Mouse (Mus musculus) induced T-regulatory cell, adult 2 months (primary cell): ENCODE data around the gene Fam206a.

Experiments used
- DNase-seq: peaks from one replicate; pipeline ENCODE4 v3.0.0-alpha.2; 2012; ENCODE audit warnings: low read depth

Gene Fam206a

GRCm38 (mm10) chr4:56801907-56802668, at the start of gene Fam206a, which contains the start of gene Elp1:
Gene Fam206a (plus strand): TSS chr4:56802345.
Gene Elp1 (minus strand): TSS chr4:56802331.
- peak; percentile 96 for DNase-seq

DNA sequence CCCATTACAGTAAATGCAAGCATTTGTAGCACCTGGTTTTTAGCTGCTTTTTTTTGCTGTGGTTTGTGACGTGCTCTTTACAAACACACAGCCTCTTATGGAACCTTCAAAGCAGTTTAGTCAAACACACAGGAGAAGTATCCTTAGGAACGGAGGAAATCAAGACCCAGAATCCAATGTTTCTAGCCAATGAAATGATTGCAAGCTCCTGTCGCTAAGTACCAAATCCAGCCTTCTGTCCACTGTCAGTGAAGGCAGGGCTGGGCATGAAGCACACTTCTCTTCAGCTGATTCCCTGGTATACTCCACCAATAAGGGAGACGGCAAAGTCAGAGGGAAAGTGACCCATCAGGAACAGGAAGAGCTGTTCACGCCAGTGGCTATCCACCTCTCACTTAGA, 46.1 kb upstream of the Fam206a start:
- DNase-seq, result no peak

DNA sequence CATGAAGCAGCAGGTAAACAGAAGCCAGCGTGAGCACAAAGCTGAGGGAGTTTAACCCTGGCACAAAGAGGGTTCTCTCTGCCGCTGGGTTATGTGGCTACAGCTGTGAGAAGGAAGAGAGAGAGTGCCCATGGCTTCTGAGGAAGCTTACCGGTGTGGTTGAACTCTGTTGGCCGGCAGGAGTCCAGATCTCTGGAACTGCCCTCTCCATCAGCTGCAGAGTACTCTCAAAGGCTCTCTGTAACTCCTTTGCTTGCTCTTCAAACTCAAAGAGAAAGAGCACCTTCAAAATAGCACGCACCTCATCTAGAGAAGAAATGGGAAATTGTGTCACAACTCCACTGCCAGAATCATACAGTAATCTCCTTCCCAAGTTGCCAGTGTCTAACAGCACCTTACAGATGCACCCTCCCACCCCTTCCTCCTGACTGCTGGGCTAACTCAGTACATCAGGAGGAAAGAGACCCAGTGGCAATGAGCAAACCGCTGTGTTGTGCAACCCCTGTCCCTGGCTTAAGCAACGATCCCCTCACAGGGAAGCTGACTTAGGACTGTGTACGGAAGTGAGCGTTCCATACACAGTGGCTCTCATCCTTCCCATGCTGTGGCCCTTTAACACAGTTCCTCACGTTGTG, 45.1 kb upstream of the Fam206a start:
- no peak for DNase-seq

DNA sequence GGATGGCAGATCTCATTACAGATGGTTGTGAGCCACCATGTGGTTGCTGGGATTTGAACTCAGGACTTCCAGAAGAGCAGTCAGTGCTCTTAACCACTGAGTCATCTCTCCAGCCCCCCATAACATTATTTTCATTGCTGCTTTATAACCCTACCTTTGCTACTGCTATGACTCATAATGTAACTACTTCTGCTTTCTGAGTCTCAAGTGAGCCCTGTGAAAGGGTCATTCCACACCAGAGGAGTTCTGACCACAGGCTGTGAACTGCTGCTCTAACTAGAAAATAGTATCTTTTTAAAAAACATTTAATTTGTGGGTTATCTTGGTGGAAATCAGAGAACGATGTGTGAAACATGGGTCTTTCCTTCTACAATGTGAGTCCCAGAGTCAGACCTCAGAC, 44.5 kb upstream of the Fam206a start:
- no peak for DNase-seq

GRCm38 (mm10) chr4:56767861-56768284, 34.3 kb upstream of the Fam206a start:
- DNase-seq, result no peak

DNA sequence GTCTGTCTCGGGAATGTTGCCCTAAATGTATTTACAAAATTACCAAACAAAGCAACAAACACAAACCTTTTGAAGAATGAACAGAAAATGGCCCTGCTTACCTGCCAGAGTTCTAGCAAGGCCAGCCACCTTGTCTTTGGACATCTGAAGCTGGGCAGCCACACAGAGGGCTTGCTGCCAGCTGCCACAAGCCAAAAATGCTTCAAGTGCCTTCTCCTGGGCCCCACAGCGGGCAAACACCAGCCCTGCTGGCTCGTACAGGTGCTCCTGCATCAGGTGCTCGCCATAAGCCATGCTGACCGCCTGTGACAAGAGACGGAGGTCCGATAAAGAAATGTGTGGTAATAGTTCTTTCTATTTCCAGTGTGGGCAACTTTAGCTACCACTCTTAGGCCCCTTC, 33.2 kb upstream of the Fam206a start:
- no peak for DNase-seq

DNA sequence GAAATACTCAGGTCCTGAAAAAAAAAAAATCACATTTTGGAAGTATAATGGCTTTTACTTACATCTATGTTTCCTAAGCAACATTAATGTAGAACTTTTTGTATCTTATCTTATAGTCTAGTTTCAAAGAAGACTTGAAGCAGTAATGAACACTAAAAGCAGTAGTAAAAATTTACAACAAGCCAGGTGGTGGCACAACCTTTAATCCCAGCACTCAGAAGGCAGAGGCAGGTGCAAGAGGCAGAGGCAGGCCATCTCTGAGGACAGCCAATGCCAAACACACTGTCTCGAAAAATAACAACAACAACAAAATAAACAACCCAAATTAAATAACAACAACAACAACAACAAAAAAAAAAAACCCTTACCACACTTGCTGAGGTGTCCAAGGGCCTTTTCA, 31.1 kb upstream of the Fam206a start:
- no peak for DNase-seq

DNA sequence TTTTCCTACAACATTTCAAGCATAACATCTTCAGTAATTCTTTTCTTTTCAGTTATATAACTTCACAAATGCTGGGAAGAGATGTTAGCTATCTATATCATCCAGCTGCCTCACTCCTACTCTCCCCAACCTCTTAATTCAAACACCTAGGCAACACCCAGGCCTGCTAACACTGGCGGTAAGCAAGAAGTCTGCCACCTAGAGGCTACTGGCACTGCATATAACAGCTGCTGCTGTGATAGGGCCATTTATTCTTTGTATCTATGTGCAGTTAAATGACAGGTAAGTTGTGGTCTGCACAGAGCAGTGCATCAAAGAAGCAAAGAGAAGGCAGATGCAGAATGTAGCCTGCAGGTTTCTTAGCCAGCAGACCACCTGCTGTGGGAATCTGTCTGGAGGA, 10.8 kb upstream of the Fam206a start:
- DNase-seq, result peak; percentile 4

GRCm38 (mm10) chr4:56802669-56803150, 565 bp downstream of the Fam206a start:
- no peak for DNase-seq

DNA sequence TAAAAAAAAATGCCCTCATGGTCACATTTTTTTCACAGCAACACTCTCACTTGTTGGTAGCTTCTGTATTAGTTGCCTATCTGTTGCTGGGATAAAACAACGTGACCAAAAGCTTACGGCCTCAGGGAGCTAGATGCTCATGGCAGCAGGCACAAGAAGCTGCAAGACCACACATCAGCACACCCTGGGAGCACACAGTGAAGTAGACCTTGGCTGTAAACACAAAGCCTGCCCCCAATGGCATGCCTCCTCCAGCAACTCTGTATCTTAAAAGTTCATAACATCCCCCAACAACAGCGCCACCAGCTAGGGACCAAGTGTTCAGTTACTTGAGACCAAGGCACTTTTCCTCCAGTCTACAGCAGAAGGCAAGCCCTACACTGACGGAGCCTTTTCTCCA, 6.9 kb downstream of the Fam206a start:
- no peak for DNase-seq

DNA sequence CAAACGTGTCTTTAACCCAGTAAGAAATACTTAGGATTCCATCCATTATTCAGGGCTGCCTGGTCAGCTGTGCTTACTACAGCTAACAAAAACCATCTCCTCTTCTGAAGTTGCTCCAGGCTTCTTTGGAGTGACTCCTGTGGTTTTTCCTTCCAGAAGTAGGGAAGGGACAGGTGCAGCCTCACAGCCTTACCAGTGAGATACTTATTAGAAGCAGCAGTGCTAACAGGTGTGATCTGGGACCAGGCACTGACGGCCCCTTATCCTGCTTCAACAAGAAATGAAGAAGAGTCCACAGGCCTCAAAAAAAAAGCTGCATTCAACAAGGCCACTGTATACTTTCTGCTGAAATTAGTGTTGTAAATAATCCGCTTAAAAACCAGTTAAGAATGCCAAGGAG, 9.5 kb downstream of the Fam206a start:
- DNase-seq, result no peak

- DNase-seq, result no peak
These were observed 10.0 kb downstream of the Fam206a start for GRCm38 (mm10) chr4:56812096-56812495.

DNA sequence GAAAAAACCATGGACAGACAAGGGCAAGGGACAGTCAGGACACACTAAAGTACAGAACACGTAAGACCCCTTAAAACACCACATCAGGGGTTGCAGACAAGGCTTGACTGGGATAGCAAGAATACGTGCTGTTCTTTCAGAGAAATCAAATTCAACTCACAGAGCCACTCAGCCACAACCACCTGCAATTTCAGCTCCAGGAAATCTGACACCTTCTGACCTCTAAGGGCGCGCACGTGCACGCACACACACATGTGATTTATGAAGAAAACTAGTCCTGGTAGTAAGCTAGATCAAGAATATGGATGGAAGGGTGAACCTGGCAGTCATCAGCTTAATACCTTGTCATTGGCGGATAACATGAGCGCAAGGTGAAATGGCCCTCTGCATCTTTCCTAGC, 13.0 kb downstream of the Fam206a start:
- DNase-seq, result no peak

DNA sequence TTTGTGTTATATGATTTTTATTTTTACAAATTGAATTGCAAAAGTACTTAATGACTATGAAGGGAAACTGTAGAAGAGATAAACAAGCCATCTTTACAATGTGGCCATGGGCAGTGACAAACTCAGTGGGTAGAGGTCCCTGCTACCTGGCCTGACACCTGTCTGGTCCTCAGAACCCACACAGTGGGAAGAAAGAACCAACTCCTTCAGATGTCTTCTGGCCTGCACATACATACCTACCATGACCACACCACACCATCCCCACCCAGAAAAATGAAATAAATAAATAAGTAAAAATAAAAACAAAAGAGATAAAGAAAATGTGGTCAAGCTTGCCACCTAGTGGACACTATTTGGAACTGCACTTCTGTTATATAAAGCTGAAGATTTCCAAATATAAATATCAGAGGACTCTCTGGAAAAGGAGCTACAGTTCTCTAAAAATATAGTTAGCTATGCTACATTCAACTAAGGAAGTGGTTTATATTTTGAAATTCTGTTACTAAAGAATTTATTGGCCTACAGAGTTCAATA, 17.9 kb downstream of the Fam206a start:
- peak; percentile 61 for DNase-seq

- DNase-seq, result no peak
These were observed 22.1 kb downstream of the Fam206a start for GRCm38 (mm10) chr4:56824231-56824630.

DNA sequence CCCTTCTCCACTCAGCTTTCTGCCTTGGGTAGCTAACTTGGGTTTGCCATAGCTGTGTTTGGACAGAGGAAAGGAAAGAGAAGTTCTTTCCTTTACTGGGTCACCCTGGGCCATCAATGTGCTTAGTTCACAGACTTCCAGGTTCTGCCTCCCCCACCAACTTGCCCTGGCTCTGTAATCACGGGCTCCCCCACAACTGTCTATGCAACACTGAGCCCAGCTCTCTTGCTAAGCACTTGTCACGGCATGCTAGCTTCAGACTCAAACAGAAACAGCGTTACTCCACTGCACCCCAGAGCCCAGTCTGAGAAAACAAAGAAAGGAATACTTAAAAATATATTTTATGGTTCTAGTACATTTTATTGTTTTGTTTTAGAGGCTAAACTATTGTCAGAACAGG, 26.8 kb downstream of the Fam206a start:
- DNase-seq, result no peak

DNA sequence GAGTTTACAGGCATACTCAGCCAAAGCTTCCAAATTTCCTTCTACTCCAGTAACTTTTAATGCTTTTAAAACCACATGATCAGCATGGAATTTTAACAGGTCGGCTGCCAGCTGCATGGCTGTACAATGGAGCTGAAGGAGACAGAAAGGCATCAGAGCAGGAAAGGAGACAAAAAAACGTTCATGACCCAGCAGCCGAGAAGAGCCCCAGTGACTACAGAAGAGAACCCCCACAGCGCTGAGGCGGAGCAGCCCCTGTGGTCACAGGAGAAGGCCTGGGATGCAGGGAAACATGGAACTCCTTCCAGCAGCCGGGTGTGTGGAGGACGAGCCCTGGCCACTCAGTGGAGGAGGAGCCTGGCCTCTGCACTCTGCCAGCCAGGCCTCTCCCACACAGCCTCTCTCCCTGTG, 27.4 kb downstream of the Fam206a start:
- no peak for DNase-seq

GRCm38 (mm10) chr4:56831013-56831609, 29.0 kb downstream of the Fam206a start:
- peak; percentile 32 for DNase-seq

DNA sequence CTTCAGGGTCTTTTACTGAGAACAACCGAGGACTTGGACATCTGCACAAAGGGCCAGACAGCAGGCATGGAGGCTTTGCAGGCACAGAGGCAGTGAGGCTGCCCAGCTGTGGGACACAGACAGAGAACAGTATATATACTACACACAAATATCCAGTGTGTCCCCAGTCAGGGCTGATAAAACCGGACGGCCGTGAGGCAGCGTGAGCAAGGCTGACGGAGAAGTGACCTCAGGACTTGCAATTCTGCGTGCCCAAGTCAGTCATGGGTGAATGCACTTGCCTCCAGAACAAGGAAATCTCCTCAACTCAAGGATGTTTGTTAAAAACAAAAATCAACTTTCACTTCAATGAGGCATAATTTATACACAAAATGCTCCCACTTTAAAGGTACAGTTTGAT, 29.9 kb downstream of the Fam206a start:
- DNase-seq, result no peak

DNA sequence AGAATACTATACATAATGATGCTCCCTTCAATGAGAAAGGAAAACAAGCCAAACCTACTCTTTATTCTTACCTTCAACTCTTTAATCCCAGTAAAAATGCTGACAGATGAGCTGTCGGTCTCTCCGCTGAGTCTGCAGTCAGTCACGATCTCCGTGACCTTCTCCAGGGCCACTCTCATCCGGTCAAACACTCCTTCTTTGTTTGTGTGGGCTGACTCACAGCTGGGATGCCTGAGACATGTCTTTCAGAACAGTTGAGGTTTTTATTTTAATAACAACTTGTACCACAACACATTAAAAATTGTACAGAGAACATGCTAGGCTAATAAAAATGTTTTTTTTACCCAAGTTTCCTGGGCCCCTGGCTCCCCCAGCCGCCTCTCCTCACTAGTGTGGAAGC, 35.5 kb downstream of the Fam206a start:
- no peak for DNase-seq

DNA sequence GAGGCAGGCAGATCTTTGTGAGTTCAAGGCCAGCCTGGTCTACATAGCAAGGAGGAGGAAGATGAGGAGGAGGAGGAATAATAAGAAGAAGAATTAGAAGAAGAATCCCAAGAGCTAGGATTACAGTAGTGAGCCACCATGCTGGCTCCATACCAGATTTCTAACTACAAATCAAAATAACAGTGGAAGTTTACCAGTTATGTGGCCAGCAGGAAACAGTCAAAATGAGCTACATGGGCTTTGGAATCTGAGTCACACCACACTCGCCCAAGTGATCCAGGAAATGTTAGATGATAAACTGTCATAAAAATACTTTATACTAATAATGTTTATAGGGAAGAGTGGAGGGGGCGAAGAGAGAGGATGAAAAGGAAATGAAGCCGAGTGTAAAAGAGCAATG, 38.2 kb downstream of the Fam206a start:
- no peak for DNase-seq

DNA sequence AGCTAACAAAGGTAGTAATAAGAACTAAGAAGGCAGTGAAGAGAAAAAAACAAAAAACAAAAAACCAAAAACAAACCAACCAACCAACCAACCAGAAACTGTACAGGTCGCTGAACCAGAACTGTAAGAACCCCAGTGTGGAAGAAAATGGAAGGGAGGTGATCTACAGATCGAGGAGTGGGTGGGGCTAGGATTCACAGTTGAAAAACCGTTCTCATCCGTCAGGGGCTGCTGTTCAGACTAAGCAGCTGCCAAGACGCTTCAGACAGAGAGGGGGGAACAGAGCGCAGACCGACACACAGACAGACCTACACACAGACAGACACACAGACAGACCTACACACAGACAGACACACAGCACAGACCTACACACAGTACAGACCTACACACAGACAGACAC, 40.4 kb downstream of the Fam206a start:
- DNase-seq, result no peak

GRCm38 (mm10) chr4:56843963-56844362, 41.8 kb downstream of the Fam206a start:
- DNase-seq, result no peak
